Mouse (Mus musculus) liver, embryonic 14.5 days (tissue): Measurements from ENCODE around the gene Sema6b. TPM values are rescaled to one million over a fixed set of nuclear protein-coding genes. Genes with fewer than 3 reads are reported as not detected.
A peak's percentile ranks its signal among the peaks of the same experiment; 100 is the strongest.

Experiments
- ATAC-seq: fragments of 200-750 bp; cut with Nextera tagmentation; 2 replicates; pipeline ENCODE4 v1.8.0; 2017; ENCODE audit warnings: moderate number of reproducible peaks, mild to moderate bottlenecking, moderate library complexity; ENCODE audit not compliant: insufficient read depth
- DNase-seq, 3 experiments: peaks; one replicate each; pipeline ENCODE4 v3.0.0-alpha.2; 2012 to 2013; ENCODE audit warnings: low read depth in 3 of 3, low spot score in 3 of 3
- H3K27ac ChIP-seq: fragments of 300-500 bp; sonication (generic); 2 replicates; pipeline ENCODE4 v1.5.1; 2014; ENCODE audit warnings: moderate library complexity, mild to moderate bottlenecking, control low read depth, inconsistent platforms
- H3K27me3 ChIP-seq: fragments of 300-500 bp; sonication (generic); 2 replicates; pipeline ENCODE4 v1.6.1; 2014; ENCODE audit warnings: mild to moderate bottlenecking, low read length, moderate library complexity; ENCODE audit not compliant: control insufficient read depth, insufficient read depth
- H3K36me3 ChIP-seq: fragments of 300-500 bp; sonication (generic); replicated peaks from 2 replicates; pipeline ENCODE4 v1.6.1; 2014; ENCODE audit warnings: low read depth; ENCODE audit not compliant: control insufficient read depth, insufficient read depth
- H3K4me1 ChIP-seq, 2 experiments: fragments of 200-500 bp in 1 of 2; fragments of 300-500 bp in 1 of 2; sonication (generic) in 1 of 2; replicated peaks; 2 replicates each; pipeline ENCODE4 v1.6.1; 2012 to 2014; ENCODE audit warnings: antibody characterized with exemption in 1 of 2, inconsistent platforms in 1 of 2, low read length in 1 of 2; ENCODE audit not compliant: control insufficient read depth in 2 of 2, insufficient read depth in 2 of 2
- H3K4me2 ChIP-seq: fragments of 300-500 bp; sonication (generic); 2 replicates; pipeline ENCODE4 v1.6.1; 2014; ENCODE audit warnings: low read depth, mild to moderate bottlenecking, control low read depth, moderate library complexity
- H3K4me3 ChIP-seq, 2 experiments: fragments of 200-500 bp in 1 of 2; fragments of 300-500 bp in 1 of 2; sonication (generic) in 1 of 2; 2 replicates each; pipeline ENCODE4 v1.5.1; 2012 to 2014; ENCODE audit warnings: low read depth in 2 of 2, low read length in 2 of 2, mild to moderate bottlenecking in 2 of 2, control low read depth in 1 of 2, inconsistent platforms in 1 of 2, moderate library complexity in 1 of 2; ENCODE audit not compliant: insufficient read depth in 1 of 2
- H3K9ac ChIP-seq: fragments of 300-500 bp; sonication (generic); replicated peaks from 2 replicates; pipeline ENCODE4 v1.6.1; 2014; ENCODE audit warnings: mild to moderate bottlenecking, control low read depth, moderate library complexity
- H3K9me3 ChIP-seq: fragments of 300-500 bp; sonication (generic); 2 replicates; pipeline ENCODE4 v1.6.1; 2016; ENCODE audit warnings: low read length, mixed read lengths; ENCODE audit not compliant: control insufficient read depth
- CTCF ChIP-seq: IDR thresholded peaks from 2 replicates; pipeline ENCODE4 v1.5.1; 2016; ENCODE audit warnings: antibody characterized with exemption, low read depth, control low read depth
- EP300 ChIP-seq: IDR thresholded peaks from 2 replicates; pipeline ENCODE4 v1.6.1; 2016; ENCODE audit warnings: antibody characterized with exemption, low read depth
- WGBS: fragments of 180-500 bp; shearing (Covaris S2); extraction: QIAGEN DNeasy Blood & Tissue Kit; methylation state at CpG from one replicate; pipeline ENCODE4 v1.1.7; 2014; ENCODE audit not compliant: insufficient replicate concordance; 5-methylcytosine and 5-hydroxymethylcytosine counted together
- polyA plus RNA-seq, 2 experiments: library from polyadenylated mRNA; depleted of rRNA in 1 of 2; stranded (reverse) in 1 of 2; unstranded in 1 of 2; fragments of >200 nt; fragmentation: Nextera tagmentation in 1 of 2; extraction: Ambion mirVana in 1 of 2; gene quantifications; 2 replicates each; pipeline versions ENCODE4 v1.2.1 to v1.2.3; 2012 to 2014

Sema6b gene
- polyA plus RNA-seq, 2 experiments, result 0.43 to 0.92 TPM

- Histone ChIP-seq H3K27ac (no peak overlapping the region), H3K9me3 (no peaks in the 10 kb centered on the region), H3K4me3 (no peak overlapping the region), H3K9ac (no peak overlapping the region), H3K4me1 (no peaks in the 10 kb centered on the region), H3K36me3 (peaks cover 21% of the 10 kb centered on the region), H3K27me3 (no peaks in the 10 kb centered on the region), H3K4me2 (no peak overlapping the region)
- ATAC-seq (no peak), DNase-seq (no peak)
- WGBS, result 78% methylated on average over 12 of the region's 12 CpGs
- TF ChIP-seq EP300 (no peak), CTCF (no peak)
These were observed 43.3 kb downstream of the Sema6b start for GRCm38 (mm10) chr17:56096883-56097282.

GRCm38 (mm10) chr17:56092794-56093193 is 47.3 kb downstream of the Sema6b start:
- TF ChIP-seq EP300 (no peak), CTCF (no peak)
- H3K27ac ChIP-seq, result no peak overlapping the region
- H3K4me2 ChIP-seq, result no peak overlapping the region
- H3K9me3 ChIP-seq, result no peaks in the 10 kb centered on the region
- H3K4me3 ChIP-seq, result no peak overlapping the region
- ATAC-seq (no peak), DNase-seq (no peak)
- WGBS, result 84% methylated on average over 1 of the region's 1 CpGs
- H3K9ac ChIP-seq, result no peak overlapping the region
- no peaks in the 10 kb centered on the region for H3K27me3 ChIP-seq
- H3K36me3 ChIP-seq, result peaks cover 14% of the 10 kb centered on the region
- no peaks in the 10 kb centered on the region for H3K4me1 ChIP-seq

- Histone ChIP-seq H3K4me1 (no peaks in the 10 kb centered on the region), H3K27ac (no peak overlapping the region), H3K27me3 (no peaks in the 10 kb centered on the region), H3K9ac (no peak overlapping the region), H3K9me3 (no peaks in the 10 kb centered on the region), H3K4me3 (no peak overlapping the region), H3K36me3 (peaks cover 11% of the 10 kb centered on the region), H3K4me2 (no peak overlapping the region)
- DNase-seq (no peak), ATAC-seq (no peak)
- no peak for TF ChIP-seq EP300
- TF ChIP-seq CTCF, result no peak
- WGBS, result 57% methylated on average over 1 of the region's 1 CpGs
These were observed 47.8 kb downstream of the Sema6b start for GRCm38 (mm10) chr17:56092312-56092711.

GRCm38 (mm10) chr17:56080781-56081585 is 59.2 kb downstream of the Sema6b start:
- Histone ChIP-seq H3K27ac (no peak overlapping the region), H3K4me1 (peaks cover 12% of the 10 kb centered on the region in 2 experiments), H3K9me3 (no peaks in the 10 kb centered on the region), H3K9ac (peak overlapping the region; percentile 81), H3K27me3 (no peaks in the 10 kb centered on the region), H3K36me3 (peaks cover 14% of the 10 kb centered on the region), H3K4me3 (peak overlapping the region; percentile 82 to 85), H3K4me2 (peak overlapping the region; percentile 84)
- TF ChIP-seq CTCF (no peak), EP300 (no peak)
- 24% methylated on average over 8 of the region's 8 CpGs for WGBS
- DNase-seq (no peak), ATAC-seq (no peak)

GRCm38 (mm10) chr17:56079921-56080320 is 60.2 kb downstream of the Sema6b start:
- peaks cover 18 to 19% of the 10 kb centered on the region in 2 experiments for H3K4me1 ChIP-seq
- H3K4me2 ChIP-seq, result peak overlapping the region; percentile 84
- H3K9ac ChIP-seq, result peak overlapping the region; percentile 81
- H3K36me3 ChIP-seq, result peaks cover 9% of the 10 kb centered on the region
- no peaks in the 10 kb centered on the region for H3K9me3 ChIP-seq
- no peak for DNase-seq
- no peaks in the 10 kb centered on the region for H3K27me3 ChIP-seq
- WGBS, result under 1% methylated on average over 11 of the region's 11 CpGs
- no peak for TF ChIP-seq CTCF
- no peak for TF ChIP-seq EP300
- peak overlapping the region; percentile 82 to 85 for H3K4me3 ChIP-seq
- ATAC-seq, result no peak
- peak overlapping the region; percentile 48 for H3K27ac ChIP-seq
